Mouse (Mus musculus): ENCODE results near the gene Prpsap1. TPM values are rescaled to one million over a fixed set of nuclear protein-coding genes. Genes with fewer than 3 reads are reported as not detected.

Prpsap1 gene
- polyA plus RNA-seq, 1 experiment from 2014 or later: 212 TPM

GRCm38 (mm10) chr11:116522046-116522445 lies 28.0 kb upstream of the Prpsap1 start:
- H3K9ac ChIP-seq (ENCODE audit: low read depth, low read length): no peak overlapping the region
- H3K4me2 ChIP-seq (replicated peaks; ENCODE audit: low read depth, low read length): no peak overlapping the region
- 92% methylated on average over 3 of the region's 3 CpGs for WGBS
- no peaks in the 10 kb centered on the region for H3K36me3 ChIP-seq (ENCODE audit: control insufficient read depth, insufficient read depth, low read length)
- H3K27ac ChIP-seq (ENCODE audit: low read depth, low read length): no peak overlapping the region
- no peaks in the 10 kb centered on the region for H3K9me3 ChIP-seq (ENCODE audit: control insufficient read depth, low read length)
- H3K27me3 ChIP-seq (ENCODE audit: control insufficient read depth, insufficient read depth, low read length): no peaks in the 10 kb centered on the region
- H3K4me3 ChIP-seq (ENCODE audit: low read length): no peak overlapping the region
- peaks cover 15% of the 10 kb centered on the region; the same call in 1 of the 2 replicates for H3K4me1 ChIP-seq (ENCODE audit: control insufficient read depth, insufficient read depth, low read length)
- ATAC-seq (ENCODE audit: low FRiP score, low TSS enrichment): no peak

GRCm38 (mm10) chr11:116521143-116521542 lies 27.1 kb upstream of the Prpsap1 start:
- Histone ChIP-seq H3K9me3 (ENCODE audit: control insufficient read depth, low read length) (no peaks in the 10 kb centered on the region), H3K36me3 (ENCODE audit: control insufficient read depth, insufficient read depth, low read length) (no peaks in the 10 kb centered on the region), H3K9ac (ENCODE audit: low read depth, low read length) (no peak overlapping the region), H3K27me3 (ENCODE audit: control insufficient read depth, insufficient read depth, low read length) (no peaks in the 10 kb centered on the region), H3K27ac (ENCODE audit: low read depth, low read length) (no peak overlapping the region), H3K4me2 (replicated peaks; ENCODE audit: low read depth, low read length) (no peak overlapping the region), H3K4me3 (ENCODE audit: low read length) (no peak overlapping the region), H3K4me1 (ENCODE audit: control insufficient read depth, insufficient read depth, low read length) (peaks cover 15% of the 10 kb centered on the region; the same call in 1 of the 2 replicates)
- no peak for ATAC-seq (ENCODE audit: low FRiP score, low TSS enrichment)
- 57% methylated on average over 3 of the region's 3 CpGs for WGBS

- Histone ChIP-seq H3K4me1 (ENCODE audit: control insufficient read depth, insufficient read depth, low read length) (peaks cover 14% of the 10 kb centered on the region), H3K27me3 (ENCODE audit: control insufficient read depth, insufficient read depth, low read length) (0 out of 2 replicates have a peak, but pooled peaks cover 7% of the 10 kb centered on the region), H3K36me3 (ENCODE audit: control insufficient read depth, insufficient read depth, low read length) (no peaks in the 10 kb centered on the region), H3K27ac (ENCODE audit: low read depth, low read length) (no peak overlapping the region), H3K9me3 (ENCODE audit: control insufficient read depth, low read length) (no peaks in the 10 kb centered on the region), H3K4me3 (ENCODE audit: low read length) (no peak overlapping the region), H3K9ac (ENCODE audit: low read depth, low read length) (no peak overlapping the region), H3K4me2 (replicated peaks; ENCODE audit: low read depth, low read length) (no peak overlapping the region)
- no peak for ATAC-seq (ENCODE audit: low FRiP score, low TSS enrichment)
- WGBS: 42% methylated on average over 8 of the region's 8 CpGs
Measured at GRCm38 (mm10) chr11:116518482-116518881, 24.5 kb upstream of the Prpsap1 start.

- H3K9ac ChIP-seq (ENCODE audit: low read depth, low read length): peak overlapping the region; percentile 12; the same call in 1 of the 2 replicates
- H3K4me2 ChIP-seq (replicated peaks; ENCODE audit: low read depth, low read length): peak overlapping the region; percentile 27
- no peaks in the 10 kb centered on the region for H3K36me3 ChIP-seq (ENCODE audit: control insufficient read depth, insufficient read depth, low read length)
- H3K4me3 ChIP-seq (ENCODE audit: low read length): no peak overlapping the region; the same call in 1 of the 2 replicates
- H3K27me3 ChIP-seq (ENCODE audit: control insufficient read depth, insufficient read depth, low read length): 0 out of 2 replicates have a peak, but pooled peaks cover 7% of the 10 kb centered on the region
- H3K4me1 ChIP-seq (ENCODE audit: control insufficient read depth, insufficient read depth, low read length): peaks cover 8% of the 10 kb centered on the region; the same call in 1 of the 2 replicates
- ATAC-seq (ENCODE audit: low FRiP score, low TSS enrichment): peak; percentile 29; the same call in 1 of the 2 replicates
- H3K27ac ChIP-seq (ENCODE audit: low read depth, low read length): no peak overlapping the region
- WGBS: 13% methylated on average over 24 of the region's 24 CpGs
- H3K9me3 ChIP-seq (ENCODE audit: control insufficient read depth, low read length): no peaks in the 10 kb centered on the region
Measured at GRCm38 (mm10) chr11:116515330-116516020, 21.5 kb upstream of the Prpsap1 start.

- no peak overlapping the region for H3K27ac ChIP-seq (ENCODE audit: low read depth, low read length)
- WGBS: 72% methylated on average over 4 of the region's 4 CpGs
Measured at GRCm38 (mm10) chr11:116513531-116514038, 19.6 kb upstream of the Prpsap1 start.

GRCm38 (mm10) chr11:116512987-116513386 lies 19.0 kb upstream of the Prpsap1 start:
- 85% methylated on average over 6 of the region's 6 CpGs for WGBS
- no peaks in the 10 kb centered on the region for H3K36me3 ChIP-seq (ENCODE audit: control insufficient read depth, insufficient read depth, low read length)
- H3K9me3 ChIP-seq (ENCODE audit: control insufficient read depth, low read length): no peaks in the 10 kb centered on the region
- H3K27ac ChIP-seq (ENCODE audit: low read depth, low read length): no peak overlapping the region
- no peak overlapping the region for H3K9ac ChIP-seq (ENCODE audit: low read depth, low read length)
- no peak overlapping the region for H3K4me2 ChIP-seq (replicated peaks; ENCODE audit: low read depth, low read length)
- H3K4me1 ChIP-seq (ENCODE audit: control insufficient read depth, insufficient read depth, low read length): peaks cover 5% of the 10 kb centered on the region; the same call in 1 of the 2 replicates
- H3K27me3 ChIP-seq (ENCODE audit: control insufficient read depth, insufficient read depth, low read length): 0 out of 2 replicates have a peak, but pooled peaks cover 7% of the 10 kb centered on the region
- no peak for ATAC-seq (ENCODE audit: low FRiP score, low TSS enrichment)
- H3K4me3 ChIP-seq (ENCODE audit: low read length): no peak overlapping the region

More at GRCm38 (mm10) chr11:116513531-116514038, 19.6 kb upstream of the Prpsap1 start:
- peaks cover 8% of the 10 kb centered on the region; the same call in 1 of the 2 replicates for H3K4me1 ChIP-seq (ENCODE audit: control insufficient read depth, insufficient read depth, low read length)
- H3K4me3 ChIP-seq (ENCODE audit: low read length): no peak overlapping the region
- no peak overlapping the region for H3K4me2 ChIP-seq (replicated peaks; ENCODE audit: low read depth, low read length)
- no peaks in the 10 kb centered on the region for H3K36me3 ChIP-seq (ENCODE audit: control insufficient read depth, insufficient read depth, low read length)
- no peak for ATAC-seq (ENCODE audit: low FRiP score, low TSS enrichment)
- no peak overlapping the region for H3K9ac ChIP-seq (ENCODE audit: low read depth, low read length)
- 0 out of 2 replicates have a peak, but pooled peaks cover 7% of the 10 kb centered on the region for H3K27me3 ChIP-seq (ENCODE audit: control insufficient read depth, insufficient read depth, low read length)
- H3K9me3 ChIP-seq (ENCODE audit: control insufficient read depth, low read length): no peaks in the 10 kb centered on the region

GRCm38 (mm10) chr11:116512154-116512553 lies 18.2 kb upstream of the Prpsap1 start:
- no peak overlapping the region for H3K27ac ChIP-seq (ENCODE audit: low read depth, low read length)
- peaks cover 5% of the 10 kb centered on the region; the same call in 1 of the 2 replicates for H3K4me1 ChIP-seq (ENCODE audit: control insufficient read depth, insufficient read depth, low read length)
- H3K9ac ChIP-seq (ENCODE audit: low read depth, low read length): no peak overlapping the region
- H3K27me3 ChIP-seq (ENCODE audit: control insufficient read depth, insufficient read depth, low read length): 0 out of 2 replicates have a peak, but pooled peaks cover 7% of the 10 kb centered on the region
- no peaks in the 10 kb centered on the region for H3K9me3 ChIP-seq (ENCODE audit: control insufficient read depth, low read length)
- WGBS: 94% methylated on average over 7 of the region's 7 CpGs
- H3K36me3 ChIP-seq (ENCODE audit: control insufficient read depth, insufficient read depth, low read length): no peaks in the 10 kb centered on the region
- no peak overlapping the region for H3K4me3 ChIP-seq (ENCODE audit: low read length)
- H3K4me2 ChIP-seq (replicated peaks; ENCODE audit: low read depth, low read length): no peak overlapping the region
- ATAC-seq (ENCODE audit: low FRiP score, low TSS enrichment): no peak

- Histone ChIP-seq H3K27ac (ENCODE audit: low read depth, low read length) (no peak overlapping the region), H3K36me3 (ENCODE audit: control insufficient read depth, insufficient read depth, low read length) (no peaks in the 10 kb centered on the region), H3K4me2 (replicated peaks; ENCODE audit: low read depth, low read length) (no peak overlapping the region), H3K9me3 (ENCODE audit: control insufficient read depth, low read length) (no peaks in the 10 kb centered on the region), H3K4me1 (ENCODE audit: control insufficient read depth, insufficient read depth, low read length) (peaks cover 5% of the 10 kb centered on the region; the same call in 1 of the 2 replicates), H3K27me3 (ENCODE audit: control insufficient read depth, insufficient read depth, low read length) (0 out of 2 replicates have a peak, but pooled peaks cover 7% of the 10 kb centered on the region), H3K9ac (ENCODE audit: low read depth, low read length) (no peak overlapping the region), H3K4me3 (ENCODE audit: low read length) (no peak overlapping the region)
- ATAC-seq (ENCODE audit: low FRiP score, low TSS enrichment): no peak
- 54% methylated on average over 7 of the region's 7 CpGs for WGBS
Measured at GRCm38 (mm10) chr11:116511301-116511868, 17.4 kb upstream of the Prpsap1 start.

- no peaks in the 10 kb centered on the region for H3K9me3 ChIP-seq (ENCODE audit: control insufficient read depth, low read length)
- 44% methylated on average over 2 of the region's 2 CpGs for WGBS
- H3K27ac ChIP-seq (ENCODE audit: low read depth, low read length): no peak overlapping the region
- no peak; the same call in 1 of the 2 replicates for ATAC-seq (ENCODE audit: low FRiP score, low TSS enrichment)
- H3K4me3 ChIP-seq (ENCODE audit: low read length): no peak overlapping the region
- no peaks in the 10 kb centered on the region for H3K4me1 ChIP-seq (ENCODE audit: control insufficient read depth, insufficient read depth, low read length)
- no peaks in the 10 kb centered on the region for H3K27me3 ChIP-seq (ENCODE audit: control insufficient read depth, insufficient read depth, low read length)
- H3K4me2 ChIP-seq (replicated peaks; ENCODE audit: low read depth, low read length): no peak overlapping the region
- no peak overlapping the region for H3K9ac ChIP-seq (ENCODE audit: low read depth, low read length)
- no peaks in the 10 kb centered on the region for H3K36me3 ChIP-seq (ENCODE audit: control insufficient read depth, insufficient read depth, low read length)
Measured at GRCm38 (mm10) chr11:116508689-116509088, 14.7 kb upstream of the Prpsap1 start.
